Mouse (Mus musculus) spleen, adult 2 months (tissue): ENCODE results near the gene Zfp30.

ENCODE experiments used
- CTCF ChIP-seq: fragments of 200-500 bp; IDR thresholded peaks from 2 replicates; pipeline ENCODE4 v1.5.1; 2011; ENCODE audit warnings: mild to moderate bottlenecking, inconsistent platforms; ENCODE audit not compliant: insufficient read depth, insufficient read length, insufficient replicate concordance; ENCODE audit errors: extremely low read depth
- POLR2A ChIP-seq: fragments of 200-500 bp; IDR thresholded peaks from 2 replicates; pipeline ENCODE4 v1.6.1; 2011; ENCODE audit warnings: low read depth, low read length, inconsistent platforms

DNA sequence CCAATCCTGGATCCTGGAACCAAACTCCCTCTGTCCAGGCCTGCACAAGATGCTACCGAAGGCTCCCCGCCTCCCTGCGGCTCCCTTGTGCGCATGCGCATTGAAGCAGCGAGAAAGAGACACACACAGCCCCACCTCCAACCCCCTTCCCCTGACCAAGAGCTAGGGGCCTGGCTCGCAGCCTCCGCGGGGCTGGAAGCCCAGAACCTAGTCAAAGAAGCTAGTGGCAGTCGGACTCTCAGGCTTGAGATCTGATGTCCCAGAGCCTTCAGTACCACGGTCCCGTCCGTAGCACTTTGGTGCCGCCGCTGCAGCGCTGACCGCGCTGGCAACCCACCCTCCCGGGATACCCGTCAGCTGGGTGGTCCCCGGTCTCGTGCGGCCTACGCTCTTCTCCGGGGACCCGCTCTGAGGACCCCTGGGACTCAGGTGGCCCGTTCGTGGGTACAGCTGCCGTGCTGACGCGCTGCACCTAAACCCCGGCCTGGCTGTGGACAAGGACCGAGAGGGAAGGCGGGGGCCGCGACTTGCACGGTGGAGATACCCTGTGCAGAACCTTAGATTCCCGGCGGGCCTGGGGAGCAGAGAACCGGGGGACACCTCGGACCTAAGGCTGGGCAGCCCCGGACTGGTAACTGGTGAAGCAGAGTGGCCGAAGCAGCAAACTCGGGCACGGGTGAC lies at the start of gene Zfp30:
- TF ChIP-seq POLR2A (no peak), CTCF (no peak)
